Mouse (Mus musculus): Measurements from ENCODE around the gene Olfr781. TPM values are rescaled to one million over a fixed set of nuclear protein-coding genes. Genes with fewer than 3 reads are reported as not detected.

Gene Olfr781
- polyA plus RNA-seq (2012), result not detected in 2 replicates

GRCm38 (mm10) chr10:129328554-129328953 is at the start of gene Olfr781:
Olfr781 (plus strand) TSS chr10:129328854.
- no peak for TF ChIP-seq GATA1 (IDR thresholded peaks at IDR 0.05; ENCODE audit: low read length)

- TF ChIP-seq GATA1 (IDR thresholded peaks at IDR 0.05; ENCODE audit: low read length), result no peak
Observed at GRCm38 (mm10) chr10:129317817-129318216, 10.8 kb upstream of the Olfr781 start, which contains the start of gene Olfr780. Olfr780 (plus strand) TSS chr10:129318117.

GRCm38 (mm10) chr10:129348550-129348949 is 19.9 kb downstream of the Olfr781 start, which contains the start of gene Olfr782:
Olfr782 (plus strand) TSS chr10:129348850.
- TF ChIP-seq GATA1 (IDR thresholded peaks at IDR 0.05; ENCODE audit: low read length), result no peak

- no peak for TF ChIP-seq GATA1 (IDR thresholded peaks at IDR 0.05; ENCODE audit: low read length)
Observed at GRCm38 (mm10) chr10:129357307-129357706, 28.7 kb downstream of the Olfr781 start.

Other genes with a start within 250 kb of the Olfr781 start
- not detected in 2 replicates for gene Olfr767, start 245.9 kb upstream of the Olfr781 start, polyA plus RNA-seq (2012)
- gene Olfr768, start 229.5 kb upstream of the Olfr781 start, polyA plus RNA-seq (2012), result not detected in 2 replicates
- not detected in 2 replicates for gene Olfr769, start 211.0 kb upstream of the Olfr781 start, polyA plus RNA-seq (2012)
- not detected in 2 replicates for gene Olfr770, start 189.9 kb upstream of the Olfr781 start, polyA plus RNA-seq (2012)
- not detected in 2 replicates for gene Olfr771, start 164.1 kb upstream of the Olfr781 start, polyA plus RNA-seq (2012)
- not detected in 2 replicates for gene Olfr772, start 150.9 kb upstream of the Olfr781 start, polyA plus RNA-seq (2012)
- gene Olfr773, start 141.4 kb upstream of the Olfr781 start, polyA plus RNA-seq (2012), result not detected in 2 replicates
- gene Olfr774, start 92.7 kb upstream of the Olfr781 start, polyA plus RNA-seq (2012), result not detected in 2 replicates
- not detected in 2 replicates for gene Olfr775, start 80.4 kb upstream of the Olfr781 start, polyA plus RNA-seq (2012)
- gene Olfr776, start 69.7 kb upstream of the Olfr781 start, polyA plus RNA-seq (2012), result not detected in 2 replicates
- gene Olfr777, start 57.4 kb upstream of the Olfr781 start, polyA plus RNA-seq (2012), result not detected in 2 replicates
- not detected in 2 replicates for gene Olfr780, start 10.7 kb upstream of the Olfr781 start, polyA plus RNA-seq (2012)
- gene Olfr782, start 20.0 kb downstream of the Olfr781 start, polyA plus RNA-seq (2012), result not detected in 2 replicates
- not detected in 2 replicates for gene Olfr784, start 55.2 kb downstream of the Olfr781 start, polyA plus RNA-seq (2012)
- not detected in 2 replicates for gene Olfr785, start 76.6 kb downstream of the Olfr781 start, polyA plus RNA-seq (2012)
- not detected in 2 replicates for gene Olfr786, start 98.5 kb downstream of the Olfr781 start, polyA plus RNA-seq (2012)
- gene Olfr787, start 133.0 kb downstream of the Olfr781 start, polyA plus RNA-seq (2012), result not detected in 2 replicates
- not detected in 2 replicates for gene Olfr788, start 142.1 kb downstream of the Olfr781 start, polyA plus RNA-seq (2012)
- not detected in 2 replicates for gene Olfr789, start 155.9 kb downstream of the Olfr781 start, polyA plus RNA-seq (2012)
- not detected in 2 replicates for gene Olfr790, start 169.6 kb downstream of the Olfr781 start, polyA plus RNA-seq (2012)
- gene Olfr791, start 192.9 kb downstream of the Olfr781 start, polyA plus RNA-seq (2012), result not detected in 2 replicates
- gene Olfr792, start 210.3 kb downstream of the Olfr781 start, polyA plus RNA-seq (2012), result not detected in 2 replicates
- gene Olfr794, start 238.8 kb downstream of the Olfr781 start, polyA plus RNA-seq (2012), result not detected in 2 replicates